Comparison of ENCODE assay signal across 29 mouse cellular contexts in genomic region chr2:28618777-28619336, GRCm38 (mm10). TPM values are rescaled to one million over a fixed set of nuclear protein-coding genes. Genes with fewer than 3 reads are reported as not detected.
DNase-seq lines count a peak whose midpoint lies in the region; ATAC-seq and TF ChIP-seq lines count a peak whose summit lies in the region.
"Had no signal": no experiment of that assay in that cellular context is flagged by ENCODE, and none has a peak within 500 bp of the region (broad histone marks: within the 10 kb centered on the region; RNA-seq: fewer than 3 reads in every experiment).

No protein-coding gene starts in this region.

- peak overlapping the region; percentile 73 for H3K4me2 ChIP-seq in liver, postnatal 0 days (ENCODE audit: low read depth, low read length)
- H3K4me2 ChIP-seq: embryonic facial prominence, embryonic 12.5 days; kidney, embryonic 15.5 days; limb, embryonic 12.5 days; lung, embryonic 15.5 days had no signal

- peak overlapping the region; percentile 90 for H3K27ac ChIP-seq in liver, postnatal 0 days (ENCODE audit: low read depth)
- H3K27ac ChIP-seq: embryonic facial prominence, embryonic 12.5 days; limb, embryonic 12.5 days; lung, embryonic 15.5 days; macrophage had no signal

- H3K9ac ChIP-seq in liver, postnatal 0 days (replicated peaks), result peak overlapping the region; percentile 62
- H3K9ac ChIP-seq: embryonic facial prominence, embryonic 12.5 days; kidney, embryonic 15.5 days; limb, embryonic 12.5 days; lung, embryonic 15.5 days had no signal

- no peak for TF ChIP-seq CTCF in liver, postnatal 0 days (IDR thresholded peaks at IDR 0.05; ENCODE audit: low read depth)

- DNase-seq in 416B (ENCODE audit: low read depth), result peak; percentile 89
- peak; percentile 36 for DNase-seq in liver
- peak; percentile 25 for DNase-seq in liver, postnatal 0 days
- no peak for DNase-seq in spleen, postnatal 36 days (ENCODE audit: low spot score in 2 of 2)
- DNase-seq in urinary bladder, postnatal 4 days (ENCODE audit: low spot score in 2 of 2), result no peak
- no peak for DNase-seq in frontal cortex, postnatal 14 days (ENCODE audit: low spot score in 2 of 2)
- DNase-seq: cerebellum, adult 9-11 months; heart, adult 18-20 months; heart, postnatal 36 days; midbrain, embryonic 14.5 days; right cerebral cortex, postnatal 14 days; thymus, adult 2 months had no signal

- peaks cover 86% of the 10 kb centered on the region for H3K4me1 ChIP-seq in erythroblast, embryonic 14.5 days (ENCODE audit: control insufficient read depth)
- H3K4me1 ChIP-seq in liver, postnatal 0 days (ENCODE audit: insufficient read depth), result peaks cover 37% of the 10 kb centered on the region
- H3K4me1 ChIP-seq: limb, embryonic 12.5 days; lung, embryonic 15.5 days had no signal

- peaks cover 75% of the 10 kb centered on the region for H3K36me3 ChIP-seq in erythroblast, embryonic 14.5 days (ENCODE audit: control insufficient read depth)
- peaks cover 9% of the 10 kb centered on the region for H3K36me3 ChIP-seq in liver, postnatal 0 days (replicated peaks; ENCODE audit: insufficient read depth, low read length)
- H3K36me3 ChIP-seq: embryonic facial prominence, embryonic 12.5 days; kidney, embryonic 15.5 days; limb, embryonic 12.5 days; lung, embryonic 15.5 days had no signal

- H3K4me3 ChIP-seq in erythroblast, embryonic 14.5 days (replicated peaks), result peak overlapping the region; percentile 92
- peak overlapping the region; percentile 62 for H3K4me3 ChIP-seq in liver, postnatal 0 days (ENCODE audit: low read depth, low read length)
- H3K4me3 ChIP-seq: embryonic facial prominence, embryonic 12.5 days; kidney, embryonic 15.5 days; limb, embryonic 12.5 days; lung, embryonic 15.5 days; myocyte had no signal

- 32% methylated on average over 6 of the region's 6 CpGs for WGBS in liver, postnatal 0 days (ENCODE audit: insufficient replicate concordance)

- no peak for TF ChIP-seq EP300 in liver, postnatal 0 days (IDR thresholded peaks at IDR 0.05; ENCODE audit: low read depth)

- no peak for ATAC-seq in erythroblast, adult 5-6 weeks (replicated peaks; ENCODE audit: low FRiP score, poor library complexity, severe bottlenecking)
- ATAC-seq in liver, postnatal 0 days, result no peak
- ATAC-seq: forebrain, embryonic 16.5 days; hindbrain, embryonic 16.5 days; intestine, postnatal 0 days had no signal

- no peaks in the 10 kb centered on the region for H3K9me3 ChIP-seq in erythroblast, embryonic 14.5 days (ENCODE audit: control insufficient read depth, low read length)
- no peaks in the 10 kb centered on the region for H3K9me3 ChIP-seq in liver, postnatal 0 days (ENCODE audit: low read length)
- H3K9me3 ChIP-seq: embryonic facial prominence, embryonic 12.5 days; kidney, embryonic 15.5 days; limb, embryonic 12.5 days; lung, embryonic 15.5 days had no signal

- H3K27me3 ChIP-seq in erythroblast, embryonic 14.5 days (ENCODE audit: control insufficient read depth), result no peaks in the 10 kb centered on the region
- peaks cover 3% of the 10 kb centered on the region; the same call in 1 of the 2 replicates for H3K27me3 ChIP-seq in liver, postnatal 0 days (ENCODE audit: insufficient read depth, low read length)

RNA-seq across cellular contexts. Expression of gene Gfi1b, which starts 2.9 kb away (rescaled TPM):
- polyA plus RNA-seq in erythroblast, embryonic 14.5 days (2012), result 35.4 and 47.5 TPM in 2 replicates
- 45.9 and 46.2 TPM in 2 replicates for total RNA-seq in erythroblast, adult 5-6 weeks (2015; ENCODE audit: low replicate concordance)
- total RNA-seq in erythroblast, adult 5-6 weeks (2017; ENCODE audit: low replicate concordance), result 26.5 and 53.9 TPM in 2 replicates
- 48.9 and 52.2 TPM in 2 replicates for polyA plus RNA-seq in liver, postnatal 0 days (2015; fragmentation: Nextera tagmentation; extraction: Ambion mirVana)
- total RNA-seq: adrenal gland, adult 18-20 months; gastrocnemius, adult 8-10 months; heart, adult 18-20 months; heart, postnatal 36 days; layer of hippocampus, adult 18-20 months; layer of hippocampus, postnatal 25 days; left cerebral cortex, postnatal 10 days had no signal
- polyA plus RNA-seq: forebrain, embryonic 16.5 days; hindbrain, embryonic 16.5 days; intestine, postnatal 0 days; myocyte; neural tube, embryonic 14.5 days had no signal

RNA-seq across cellular contexts. Expression of gene Tsc1, which starts 22.2 kb away (rescaled TPM):
- polyA plus RNA-seq in erythroblast, embryonic 14.5 days (2012), result 0.56 and 0.79 TPM in 2 replicates
- total RNA-seq in erythroblast, adult 5-6 weeks (2015; ENCODE audit: low replicate concordance), result 26.3 and 27.9 TPM in 2 replicates
- 31.6 and 53.1 TPM in 2 replicates for total RNA-seq in erythroblast, adult 5-6 weeks (2017; ENCODE audit: low replicate concordance)
- polyA plus RNA-seq in liver, postnatal 0 days (2015; fragmentation: Nextera tagmentation; extraction: Ambion mirVana), result 3.7 TPM in 2 replicates

RNA-seq across cellular contexts. Expression of gene Gtf3c5, which starts 35.3 kb away (rescaled TPM):
- 1.8 and 2.1 TPM in 2 replicates for polyA plus RNA-seq in erythroblast, embryonic 14.5 days (2012)
- total RNA-seq in erythroblast, adult 5-6 weeks (2015; ENCODE audit: low replicate concordance), result 4.0 and 6.3 TPM in 2 replicates
- total RNA-seq in erythroblast, adult 5-6 weeks (2017; ENCODE audit: low replicate concordance), result 2.8 and 2.9 TPM in 2 replicates
- 4.5 and 5.8 TPM in 2 replicates for polyA plus RNA-seq in liver, postnatal 0 days (2015; fragmentation: Nextera tagmentation; extraction: Ambion mirVana)

RNA-seq across cellular contexts. Expression of gene Cel, which starts 55.7 kb away (rescaled TPM):
- not detected in 2 replicates for polyA plus RNA-seq in erythroblast, embryonic 14.5 days (2012)
- not detected in 2 replicates for total RNA-seq in erythroblast, adult 5-6 weeks (2015; ENCODE audit: low replicate concordance)
- not detected in 2 replicates for total RNA-seq in erythroblast, adult 5-6 weeks (2017; ENCODE audit: low replicate concordance)
- polyA plus RNA-seq in liver, postnatal 0 days (2015; fragmentation: Nextera tagmentation; extraction: Ambion mirVana), result 4.7 TPM in 1 of 2 replicates, not detected in the other
- total RNA-seq: adrenal gland, adult 18-20 months; gastrocnemius, adult 8-10 months; heart, adult 18-20 months; heart, postnatal 36 days; layer of hippocampus, adult 18-20 months; layer of hippocampus, postnatal 25 days; left cerebral cortex, postnatal 10 days had no signal
- polyA plus RNA-seq: embryonic facial prominence, embryonic 12.5 days; forebrain, embryonic 16.5 days; hindbrain, embryonic 16.5 days; limb, embryonic 12.5 days; lung, embryonic 15.5 days; macrophage; midbrain, embryonic 14.5 days; myocyte; neural tube, embryonic 14.5 days had no signal

Comparison
In these comparisons a context has a peak if more than half of its experiments do, and no peak if none do; other contexts are left out.
1. DNase-seq: peak in 416B (single experiment), liver (single experiment) and liver, postnatal 0 days (single experiment); none in spleen, postnatal 36 days (0 of 2), urinary bladder, postnatal 4 days (0 of 2) and frontal cortex, postnatal 14 days (0 of 2).